8 mouse cellular contexts compared by ENCODE assay signal in the genomic region with DNA sequence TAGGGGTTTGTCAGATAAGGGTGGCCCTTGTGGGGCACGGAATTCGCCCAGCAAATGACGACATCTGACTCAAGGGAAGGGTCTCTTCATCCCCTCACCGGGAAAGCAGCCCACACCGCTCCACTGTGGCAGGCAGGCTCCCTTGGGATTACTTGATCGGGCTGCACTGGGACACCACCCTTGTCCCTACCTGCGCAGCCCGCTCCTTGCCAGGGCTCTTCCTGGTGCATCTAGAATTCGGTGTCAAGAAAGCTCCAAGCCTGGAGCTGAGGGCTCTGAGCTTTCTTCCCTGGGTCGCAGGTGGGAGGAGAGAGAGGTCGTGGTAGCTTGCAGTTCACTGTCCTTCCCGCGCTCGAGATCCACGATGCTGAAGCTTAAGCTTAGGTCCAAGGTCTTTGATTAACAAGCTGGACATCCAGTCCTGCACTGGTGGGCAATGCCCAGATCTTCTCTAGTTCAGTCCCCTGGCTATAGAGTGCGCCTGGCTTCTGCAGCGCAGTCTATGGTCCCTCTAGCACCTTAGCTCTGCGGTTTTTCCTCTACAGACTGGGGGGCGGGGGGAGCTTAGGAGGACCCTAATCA.
DNase-seq lines count a peak whose midpoint lies in the region; ATAC-seq lines count a peak whose summit lies in the region.

No protein-coding gene starts in this region.

- no peak for ATAC-seq in megakaryocyte, adult 5-6 weeks (ENCODE audit: poor library complexity, severe bottlenecking)
- peak; percentile 27 for ATAC-seq in forebrain, embryonic 14.5 days
- 0 out of 2 replicates have a peak, but pooled peaks have one; percentile 56 for ATAC-seq in limb, embryonic 12.5 days (ENCODE audit: insufficient number of reproducible peaks, insufficient read depth, low FRiP score, low TSS enrichment, low read depth)

- no peak for DNase-seq in forebrain, embryonic 14.5 days (ENCODE audit: low spot score)
- peak; percentile 39 for DNase-seq in retina, postnatal 1 day
- no peak for DNase-seq in adrenal gland, postnatal 4 days (ENCODE audit: low spot score in 2 of 2)
- no peak for DNase-seq in adrenal gland, postnatal 10 days
- no peak for DNase-seq in gastrocnemius, postnatal 14 days

- H3K4me1 ChIP-seq in megakaryocyte, embryonic 14.5 days = peaks cover 26% of the 10 kb centered on the region
- H3K4me1 ChIP-seq in forebrain, embryonic 14.5 days (ENCODE audit: control insufficient read depth, insufficient read depth, low read length) = peaks cover 23% of the 10 kb centered on the region
- H3K4me1 ChIP-seq in limb, embryonic 12.5 days (replicated peaks) = peaks cover 23% of the 10 kb centered on the region

- H3K36me3 ChIP-seq in megakaryocyte, embryonic 14.5 days (replicated peaks; ENCODE audit: low read length) = no peaks in the 10 kb centered on the region
- H3K36me3 ChIP-seq in forebrain, embryonic 14.5 days (ENCODE audit: control insufficient read depth, insufficient read depth, low read length) = no peaks in the 10 kb centered on the region
- no peaks in the 10 kb centered on the region for H3K36me3 ChIP-seq in limb, embryonic 12.5 days

- H3K4me3 ChIP-seq in megakaryocyte, embryonic 14.5 days (replicated peaks) = peak overlapping the region; percentile 17
- H3K4me3 ChIP-seq in forebrain, embryonic 14.5 days (ENCODE audit: low read depth, low read length) = peak overlapping the region; percentile 43
- H3K4me3 ChIP-seq in limb, embryonic 12.5 days (replicated peaks) = peak overlapping the region; percentile 44

- intact Hi-C loops in gastrocnemius, postnatal 14 days (cut with DNase I; ENCODE audit: low total_unique reads) = no loop called here

- 5% methylated on average over 19 of the region's 19 CpGs for WGBS in forebrain, embryonic 14.5 days
- WGBS in limb, embryonic 12.5 days = 4% methylated on average over 19 of the region's 19 CpGs

- peaks cover 83% of the 10 kb centered on the region for H3K27me3 ChIP-seq in megakaryocyte, embryonic 14.5 days (replicated peaks)
- peaks cover 24% of the 10 kb centered on the region for H3K27me3 ChIP-seq in forebrain, embryonic 14.5 days (replicated peaks; ENCODE audit: control insufficient read depth, insufficient read depth, low read length)
- H3K27me3 ChIP-seq in limb, embryonic 12.5 days = peaks cover 78% of the 10 kb centered on the region

- peak overlapping the region; percentile 62; the same call in 1 of the 2 replicates for H3K9ac ChIP-seq in forebrain, embryonic 14.5 days (ENCODE audit: low read length)
- H3K9ac ChIP-seq in limb, embryonic 12.5 days (replicated peaks) = no peak overlapping the region; the same call in 1 of the 2 replicates

- H3K9me3 ChIP-seq in megakaryocyte, embryonic 14.5 days = 0 out of 2 replicates have a peak, but pooled peaks cover 8% of the 10 kb centered on the region
- no peaks in the 10 kb centered on the region for H3K9me3 ChIP-seq in forebrain, embryonic 14.5 days (replicated peaks; ENCODE audit: control insufficient read depth, low read length)
- H3K9me3 ChIP-seq in limb, embryonic 12.5 days = no peaks in the 10 kb centered on the region

- peak overlapping the region; percentile 44 for H3K27ac ChIP-seq in forebrain, embryonic 14.5 days (ENCODE audit: low read depth, low read length)
- H3K27ac ChIP-seq in limb, embryonic 12.5 days = no peak overlapping the region

- peak overlapping the region; percentile 81 for H3K4me2 ChIP-seq in forebrain, embryonic 14.5 days (ENCODE audit: low read length)
- peak overlapping the region; percentile 74 for H3K4me2 ChIP-seq in limb, embryonic 12.5 days
